Mouse (Mus musculus) brown adipose tissue, adult 24 weeks (tissue): Measurements from ENCODE around the gene Wnt4. TPM values are rescaled to one million over a fixed set of nuclear protein-coding genes. Genes with fewer than 3 reads are reported as not detected.
A peak's percentile ranks its signal among the peaks of the same experiment; 100 is the strongest.

Source experiments
- H3K27ac ChIP-seq: fragments of 200-500 bp; replicated peaks from 2 replicates; pipeline ENCODE4 v1.5.1; 2012; ENCODE audit warnings: low read depth, mild to moderate bottlenecking, low read length
- H3K4me1 ChIP-seq: fragments of 200-500 bp; 2 replicates; pipeline ENCODE4 v1.6.1; 2012; ENCODE audit warnings: low read length, mixed read lengths; ENCODE audit not compliant: control insufficient read depth, insufficient read depth, insufficient read length
- H3K4me3 ChIP-seq: fragments of 200-500 bp; 2 replicates; pipeline ENCODE4 v1.5.1; 2012; ENCODE audit warnings: low read depth, mild to moderate bottlenecking, low read length, moderate library complexity; ENCODE audit not compliant: insufficient read depth
- polyA plus RNA-seq: library from polyadenylated mRNA; stranded (reverse); fragments of >200 nt; gene quantifications from 2 replicates; pipeline ENCODE4 v1.2.4, GENCODE M21; 2012; ENCODE audit not compliant: missing spikeins, insufficient read depth, insufficient read length

Gene Wnt4
- not detected in 2 replicates for polyA plus RNA-seq

DNA sequence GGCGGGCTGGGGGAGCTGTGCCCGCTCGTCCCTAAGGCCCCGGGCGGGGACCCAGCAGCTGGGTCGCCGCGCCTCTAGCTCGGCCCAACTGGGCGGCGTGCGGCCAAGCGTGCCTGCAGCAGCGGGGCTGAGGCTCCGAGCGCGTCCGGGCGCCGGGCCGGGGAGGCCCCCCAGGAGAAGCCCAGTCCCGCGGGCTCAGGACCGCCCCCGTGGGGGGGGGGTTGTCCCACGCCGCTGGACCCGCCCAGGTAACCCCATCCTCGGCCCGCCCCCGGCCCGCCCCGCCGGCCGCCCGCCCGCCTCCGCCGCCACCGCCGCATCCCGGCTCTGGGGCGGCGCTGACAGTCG is at the start of gene Wnt4:
Wnt4 (plus strand) TSS at position 324 of the 348 bp plus-strand sequence.
- H3K4me1 ChIP-seq: no peaks in the 10 kb centered on the region
- H3K27ac ChIP-seq: no peak within 1 kb of the TSS
- H3K4me3 ChIP-seq: peak within 1 kb of the TSS; percentile 27

DNA sequence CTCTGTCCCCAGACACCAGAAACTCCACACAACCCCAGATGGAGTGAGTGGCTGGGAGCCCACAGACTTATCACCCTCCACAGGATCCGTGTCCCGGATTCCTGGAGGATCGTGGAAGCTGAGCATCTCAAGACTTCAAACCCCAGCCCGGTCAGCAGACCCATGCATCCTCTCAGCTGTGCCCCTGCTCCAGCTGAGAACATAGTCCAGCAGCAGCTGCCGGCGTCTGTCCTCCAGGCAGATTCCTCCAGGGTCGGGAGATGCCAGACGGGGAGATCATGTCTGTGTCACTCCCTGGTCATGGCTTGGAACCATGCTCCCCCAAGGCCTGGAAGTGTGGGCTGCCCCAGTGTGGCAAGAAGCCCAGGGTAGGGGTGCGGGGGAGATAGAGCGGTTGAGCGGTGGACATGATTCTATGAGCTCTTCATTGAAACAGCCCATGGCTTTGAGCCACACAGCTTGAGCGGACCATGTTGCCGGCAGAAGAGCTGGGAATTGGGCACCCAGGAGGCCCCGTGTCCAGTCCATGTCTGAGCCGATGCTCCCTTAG is 48.6 kb upstream of the Wnt4 start:
- H3K4me3 ChIP-seq: no peak overlapping the region
- H3K4me1 ChIP-seq: no peaks in the 10 kb centered on the region
- H3K27ac ChIP-seq: no peak overlapping the region

DNA sequence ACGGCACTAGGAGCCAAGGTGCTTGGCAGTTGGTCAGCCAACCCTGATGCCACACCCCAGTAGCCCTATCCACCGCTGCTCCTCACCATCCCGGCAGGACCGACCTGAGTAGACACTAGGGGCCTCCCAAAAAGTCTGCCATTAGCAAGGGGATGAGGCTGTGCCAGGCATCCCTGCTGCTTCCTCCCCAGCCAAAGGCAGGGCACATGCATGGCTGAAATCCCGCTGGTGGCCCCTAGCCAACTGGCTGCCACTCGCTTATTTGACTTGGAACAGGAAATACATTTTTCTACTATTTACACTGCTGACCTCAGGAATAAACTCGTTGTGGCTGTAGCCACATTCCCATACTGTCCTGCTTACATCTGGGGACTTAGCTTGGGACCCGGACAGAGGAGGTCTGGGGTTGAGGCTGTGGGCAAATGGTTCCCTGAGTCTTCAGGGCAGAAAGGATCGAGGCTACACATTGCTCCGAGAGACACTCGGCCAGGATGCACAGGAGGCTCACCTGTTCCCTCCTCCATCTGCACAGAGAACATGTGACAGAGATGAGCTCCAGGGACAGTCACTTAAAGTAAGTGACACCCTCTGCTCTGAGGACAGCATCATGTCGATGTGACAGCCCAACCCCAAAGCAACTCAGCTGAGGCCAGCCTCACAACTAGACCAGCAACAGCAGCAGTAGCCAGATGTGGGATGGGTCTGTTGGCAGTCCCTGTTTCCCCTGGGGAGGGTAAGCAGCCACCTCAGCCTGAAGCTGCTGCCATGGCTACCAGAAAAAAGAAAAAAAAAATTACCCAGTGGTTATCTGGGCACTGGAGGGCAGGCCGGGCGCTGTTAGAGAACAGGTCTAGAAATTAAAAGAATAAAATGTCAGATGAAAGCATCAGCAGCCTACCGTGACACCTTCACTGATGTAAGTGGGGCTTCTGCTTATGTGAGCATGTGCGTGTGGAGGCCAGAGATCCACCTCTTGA is 45.5 kb upstream of the Wnt4 start:
- Histone ChIP-seq H3K4me3 (no peak overlapping the region), H3K4me1 (no peaks in the 10 kb centered on the region), H3K27ac (no peak overlapping the region)

DNA sequence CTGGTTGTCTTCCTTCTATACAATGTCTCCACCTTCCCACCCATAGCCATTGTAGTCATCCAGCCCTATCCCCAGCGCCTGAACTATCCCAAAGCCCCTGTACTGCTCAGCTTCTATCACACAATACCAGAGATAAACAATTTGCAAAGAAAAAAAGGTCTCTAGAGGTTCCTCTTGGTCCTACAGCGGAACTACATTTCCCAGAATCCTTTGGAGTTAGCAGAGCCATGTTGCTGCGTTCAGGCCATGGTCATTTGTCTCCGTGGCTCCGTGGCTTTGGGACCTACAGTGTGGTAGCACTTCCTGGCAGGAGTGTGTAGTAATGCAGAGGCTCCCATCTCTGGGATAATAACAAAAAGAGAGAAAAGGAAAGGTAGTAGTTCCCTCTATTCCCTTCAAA is 43.7 kb upstream of the Wnt4 start:
- no peak overlapping the region for H3K27ac ChIP-seq
- H3K4me1 ChIP-seq: no peaks in the 10 kb centered on the region
- no peak overlapping the region for H3K4me3 ChIP-seq

DNA sequence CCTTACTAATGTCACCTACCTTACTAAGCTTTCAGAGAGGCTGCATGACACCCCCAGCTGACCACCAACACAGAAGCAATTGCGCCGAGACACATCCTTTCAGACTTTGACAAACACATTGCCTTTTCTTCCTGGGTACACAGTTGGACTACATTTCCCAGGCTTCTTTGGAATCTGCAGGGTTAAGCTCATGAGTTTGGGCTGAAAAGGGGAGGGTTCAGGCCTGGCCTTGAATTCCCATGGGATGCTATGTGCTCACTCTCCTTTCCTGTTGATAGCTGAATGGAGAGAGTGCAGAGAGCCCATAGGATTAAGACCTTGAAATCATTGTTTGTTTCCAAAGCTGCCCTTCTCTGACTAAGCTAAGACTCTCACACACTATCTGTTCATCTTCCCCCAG is 42.8 kb upstream of the Wnt4 start:
- no peak overlapping the region for H3K4me3 ChIP-seq
- no peaks in the 10 kb centered on the region for H3K4me1 ChIP-seq
- H3K27ac ChIP-seq: no peak overlapping the region

DNA sequence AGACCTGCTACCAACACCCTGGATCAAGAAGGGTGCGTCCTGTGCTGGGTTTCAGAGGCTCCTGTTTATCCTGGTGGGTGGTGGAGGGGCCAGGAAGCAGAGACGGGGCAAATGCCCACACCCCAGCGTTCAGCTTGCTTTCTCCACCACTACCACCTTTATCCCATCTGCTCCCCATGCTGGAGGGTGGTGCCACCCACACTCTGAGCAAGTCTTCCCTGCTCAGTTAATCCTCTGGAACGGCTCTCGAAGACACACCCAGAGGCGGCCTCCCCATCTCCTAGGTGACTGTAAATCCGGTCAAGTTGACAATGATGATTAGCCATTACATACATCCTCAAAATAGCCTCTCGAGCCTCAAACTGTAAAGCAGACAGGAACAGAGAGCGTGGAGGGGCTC is 41.9 kb upstream of the Wnt4 start:
- no peak overlapping the region for H3K4me3 ChIP-seq
- no peaks in the 10 kb centered on the region for H3K4me1 ChIP-seq
- no peak overlapping the region for H3K27ac ChIP-seq

DNA sequence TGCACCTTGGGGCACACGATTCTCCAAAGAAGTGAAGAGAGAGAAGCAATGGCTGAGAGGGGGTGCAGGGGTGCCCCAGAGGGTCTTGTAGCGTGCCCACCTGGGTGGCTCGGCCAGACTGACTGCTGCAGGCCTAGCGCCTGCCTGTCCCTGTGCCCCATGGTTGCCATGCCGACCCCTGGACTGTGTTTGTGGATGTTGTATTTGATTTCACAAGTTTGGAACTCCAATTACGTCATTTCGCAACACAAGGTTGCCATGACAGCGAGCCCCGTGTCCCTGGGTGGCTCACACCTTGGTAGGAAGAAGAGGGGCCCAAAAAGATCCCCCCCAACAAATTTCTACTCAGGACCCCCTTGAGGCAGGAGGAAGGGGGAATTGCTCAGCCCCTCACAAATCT is 32.4 kb upstream of the Wnt4 start:
- H3K4me3 ChIP-seq: no peak overlapping the region
- H3K4me1 ChIP-seq: no peaks in the 10 kb centered on the region
- no peak overlapping the region for H3K27ac ChIP-seq

DNA sequence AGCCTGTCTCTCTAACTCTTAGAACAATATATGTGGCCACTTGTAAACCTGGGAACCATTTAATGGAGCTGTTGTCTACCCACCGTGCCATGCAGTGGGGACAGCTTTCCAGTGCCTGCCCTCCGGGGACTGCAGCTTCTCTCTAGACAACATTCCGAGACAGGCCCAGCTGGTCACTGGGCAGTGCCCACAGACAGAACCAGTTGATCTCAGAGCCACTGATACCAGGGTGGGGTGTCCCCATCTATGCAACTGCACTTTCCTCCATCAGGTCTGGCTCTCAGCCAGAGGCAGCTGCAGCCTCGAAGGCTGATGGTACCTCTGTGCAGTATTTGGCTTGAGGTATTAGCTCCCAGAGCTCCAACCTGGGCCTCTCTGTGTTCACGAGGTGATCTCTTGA is 27.0 kb upstream of the Wnt4 start:
- no peak overlapping the region for H3K4me3 ChIP-seq
- no peaks in the 10 kb centered on the region for H3K4me1 ChIP-seq
- H3K27ac ChIP-seq: no peak overlapping the region

DNA sequence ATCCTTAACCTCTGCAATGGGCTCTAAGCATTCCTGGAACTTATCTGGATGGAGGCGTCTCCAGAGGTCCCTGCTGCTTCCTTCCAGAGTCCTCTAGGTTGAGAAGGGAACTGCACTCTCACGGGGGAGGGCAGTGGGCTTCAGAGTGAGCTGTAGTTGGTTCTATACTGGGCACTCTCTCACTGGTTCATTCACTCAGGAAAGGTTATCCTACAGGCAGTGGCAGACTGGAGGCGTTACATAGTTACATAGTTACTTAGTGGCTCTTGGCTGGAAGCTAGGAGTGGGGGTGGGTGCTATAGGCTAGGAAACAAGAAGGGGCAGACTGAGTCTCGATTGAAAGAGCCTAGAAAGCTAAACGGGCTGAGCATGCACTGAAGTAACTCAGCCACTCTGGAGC is 26.4 kb upstream of the Wnt4 start:
- no peak overlapping the region for H3K27ac ChIP-seq
- H3K4me1 ChIP-seq: no peaks in the 10 kb centered on the region
- no peak overlapping the region for H3K4me3 ChIP-seq

DNA sequence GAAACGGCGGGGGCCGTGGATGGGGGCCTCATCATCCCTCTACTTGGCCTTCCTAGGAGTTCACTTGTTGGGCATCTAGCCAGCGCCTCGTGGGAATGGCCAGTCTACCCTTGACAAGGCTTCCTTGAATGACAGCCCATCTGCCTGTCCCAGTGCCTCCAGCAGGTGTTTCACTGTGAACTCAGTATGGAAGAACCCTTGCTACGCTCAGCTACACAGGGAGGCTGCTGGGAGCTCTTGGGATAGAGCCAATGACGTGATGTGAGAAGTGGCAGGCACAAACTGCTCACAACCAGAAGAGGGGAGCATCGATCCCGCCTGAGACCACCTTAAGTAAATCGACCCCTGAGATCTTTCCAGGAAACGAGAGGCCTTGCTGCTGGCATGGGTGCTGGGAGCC is 23.7 kb upstream of the Wnt4 start:
- Histone ChIP-seq H3K4me1 (no peaks in the 10 kb centered on the region), H3K4me3 (no peak overlapping the region), H3K27ac (no peak overlapping the region)

DNA sequence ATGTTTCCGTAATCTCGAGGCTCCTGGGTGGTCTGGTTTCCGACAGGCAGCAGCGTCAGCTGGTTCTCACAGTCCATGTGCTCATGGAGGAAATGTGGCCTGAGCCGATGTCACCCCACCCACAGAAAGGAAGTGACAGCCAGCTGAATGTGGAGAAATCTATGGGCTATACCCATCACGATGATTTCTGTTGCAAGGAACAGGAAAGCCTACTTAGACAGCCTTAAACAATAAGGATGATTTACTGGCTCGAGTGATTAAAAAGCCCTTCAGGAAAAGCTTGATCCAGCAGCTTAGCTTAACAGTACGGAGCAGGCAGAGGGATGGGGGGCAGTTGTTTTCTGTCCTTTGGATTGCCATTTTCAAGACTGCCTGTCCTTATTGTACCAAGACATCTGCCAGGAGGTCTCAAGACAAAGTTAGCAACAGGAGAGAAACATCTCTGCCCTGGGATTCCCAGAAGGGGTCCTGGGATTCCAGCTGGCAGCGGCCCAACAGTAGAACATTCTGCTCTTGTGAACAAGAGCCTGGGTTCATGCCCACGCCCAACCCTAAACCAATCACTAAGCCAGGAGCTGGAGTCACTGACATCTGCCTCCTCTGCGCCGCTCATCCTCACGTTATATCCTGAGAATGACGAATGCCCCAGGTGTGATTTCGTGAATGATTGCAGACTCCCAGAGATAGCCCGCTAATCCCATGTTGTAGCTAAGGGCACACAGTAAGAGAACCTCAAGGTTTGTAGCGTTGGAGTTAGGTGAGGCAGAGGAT is 22.9 kb upstream of the Wnt4 start:
- Histone ChIP-seq H3K4me3 (no peak overlapping the region), H3K27ac (no peak overlapping the region), H3K4me1 (no peaks in the 10 kb centered on the region)

DNA sequence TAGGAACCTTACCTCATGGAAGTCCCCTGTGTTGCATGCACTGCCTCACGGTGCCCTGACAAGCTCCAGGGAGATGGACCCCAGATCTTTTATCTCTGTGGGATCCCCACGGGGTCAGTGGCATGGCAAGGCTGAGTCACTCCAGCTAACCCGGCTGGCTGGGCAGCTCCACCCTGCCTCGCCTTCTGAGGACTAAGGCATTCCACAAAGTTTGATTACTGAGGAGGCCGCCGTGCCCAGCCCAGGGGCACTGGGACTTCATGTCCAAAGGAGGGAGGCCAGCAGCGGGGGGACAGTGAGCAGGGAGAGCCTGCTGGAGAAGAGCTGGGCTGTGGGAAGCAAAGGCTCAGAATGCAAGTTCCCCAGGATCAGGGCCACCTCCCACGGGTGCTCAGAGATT is 21.7 kb upstream of the Wnt4 start:
- Histone ChIP-seq H3K27ac (no peak overlapping the region), H3K4me3 (no peak overlapping the region), H3K4me1 (no peaks in the 10 kb centered on the region)

DNA sequence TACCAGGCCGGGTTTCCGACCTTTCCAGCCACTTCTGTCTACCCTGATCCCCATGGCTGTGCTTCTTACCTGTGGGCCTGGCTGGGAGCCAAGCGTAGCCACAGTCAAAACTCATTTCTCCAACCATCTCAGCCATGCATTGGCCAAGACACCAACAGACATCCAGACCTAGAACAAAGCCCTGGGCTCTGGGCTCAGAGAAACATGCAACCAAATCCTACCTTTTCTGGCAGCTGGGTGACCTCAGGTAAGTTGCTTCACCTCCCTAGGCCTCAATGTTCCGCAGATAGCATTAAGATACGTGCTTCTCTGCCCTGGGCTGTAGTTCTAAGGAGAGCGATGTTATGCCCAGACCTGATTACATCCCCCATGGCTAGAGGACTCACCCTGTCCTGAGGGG is 15.5 kb upstream of the Wnt4 start:
- Histone ChIP-seq H3K27ac (no peak overlapping the region), H3K4me1 (no peaks in the 10 kb centered on the region), H3K4me3 (no peak overlapping the region)

DNA sequence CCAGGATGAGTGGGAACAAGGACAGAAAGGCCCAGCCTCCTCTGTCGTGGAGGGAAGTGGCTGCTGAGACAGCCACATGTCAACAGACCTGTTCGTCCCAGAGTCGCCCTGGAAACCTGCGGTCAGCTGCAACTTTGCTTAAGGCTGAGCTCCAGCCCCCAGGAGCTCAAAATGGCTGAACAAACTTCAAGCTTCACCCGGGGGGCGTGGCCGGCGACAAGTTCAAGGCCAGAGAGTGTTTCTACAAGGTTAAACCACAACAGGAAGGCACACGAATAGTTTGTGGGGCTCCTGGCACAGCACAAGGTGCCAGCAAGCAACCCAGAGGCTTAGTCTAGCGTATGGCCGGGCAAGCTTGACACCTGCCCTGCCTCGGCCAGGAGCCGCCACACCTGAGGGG is 13.2 kb upstream of the Wnt4 start:
- H3K4me3 ChIP-seq: no peak overlapping the region
- no peaks in the 10 kb centered on the region for H3K4me1 ChIP-seq
- H3K27ac ChIP-seq: no peak overlapping the region

DNA sequence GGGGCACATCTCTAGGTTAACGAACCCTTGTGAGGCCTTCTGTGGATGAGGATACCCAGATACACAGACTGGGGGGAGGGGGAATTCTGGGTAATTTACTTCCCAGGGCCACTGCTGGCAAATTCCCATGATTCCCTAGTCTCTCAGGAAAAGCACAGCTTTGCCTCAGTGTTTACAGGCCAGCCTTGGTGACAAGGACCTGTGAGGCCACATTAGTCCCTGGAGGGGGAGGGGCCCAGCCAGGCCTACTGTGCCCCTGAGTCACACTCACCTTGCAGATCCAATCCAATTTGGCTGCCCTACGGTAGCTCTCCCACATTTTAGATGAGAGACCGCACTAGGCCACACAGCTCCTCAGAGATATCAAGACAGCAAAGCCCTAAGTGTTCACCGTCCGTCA is 12.2 kb upstream of the Wnt4 start:
- no peaks in the 10 kb centered on the region for H3K4me1 ChIP-seq
- H3K4me3 ChIP-seq: no peak overlapping the region
- no peak overlapping the region for H3K27ac ChIP-seq
